Mouse (Mus musculus): ENCODE measurements around the gene Olfr750. TPM values are rescaled to one million over a fixed set of nuclear protein-coding genes. Genes with fewer than 3 reads are reported as not detected.

Olfr750 gene
- polyA plus RNA-seq, 1 experiment from 2014 or later: not detected

- no peak overlapping the region for H3K4me3 ChIP-seq
- no peaks in the 10 kb centered on the region for H3K36me3 ChIP-seq
- H3K4me1 ChIP-seq: no peaks in the 10 kb centered on the region
- H3K4me2 ChIP-seq (replicated peaks): no peak overlapping the region
- ATAC-seq (ENCODE audit: insufficient number of reproducible peaks, insufficient read depth, low FRiP score, low TSS enrichment): no peak
- H3K27ac ChIP-seq: no peak overlapping the region
- WGBS: 54% methylated on average over 5 of the region's 5 CpGs
- no peaks in the 10 kb centered on the region for H3K9me3 ChIP-seq
- no peak overlapping the region for H3K9ac ChIP-seq
- H3K27me3 ChIP-seq: no peaks in the 10 kb centered on the region
Measured at GRCm38 (mm10) chr14:51051941-51052340, 22.3 kb downstream of the Olfr750 start.

GRCm38 (mm10) chr14:51050063-51050462 is 24.2 kb downstream of the Olfr750 start, which contains the start of gene Rnase11:
Rnase11 (minus strand) TSS chr14:51050163.
- ATAC-seq (ENCODE audit: insufficient number of reproducible peaks, insufficient read depth, low FRiP score, low TSS enrichment): no peak
- WGBS: 83% methylated on average over 2 of the region's 2 CpGs
- H3K9me3 ChIP-seq: no peaks in the 10 kb centered on the region
- H3K27ac ChIP-seq: no peak within 1 kb of the TSS
- no peak within 1 kb of the TSS for H3K4me2 ChIP-seq (replicated peaks)
- H3K4me3 ChIP-seq: no peak within 1 kb of the TSS
- no peaks in the 10 kb centered on the region for H3K4me1 ChIP-seq
- H3K27me3 ChIP-seq: no peaks in the 10 kb centered on the region
- no peak within 1 kb of the TSS for H3K9ac ChIP-seq
- no peaks in the 10 kb centered on the region for H3K36me3 ChIP-seq

- Histone ChIP-seq H3K27ac (no peak overlapping the region), H3K9me3 (no peaks in the 10 kb centered on the region), H3K27me3 (no peaks in the 10 kb centered on the region), H3K4me3 (no peak overlapping the region), H3K9ac (no peak overlapping the region), H3K4me2 (replicated peaks) (no peak overlapping the region), H3K36me3 (no peaks in the 10 kb centered on the region), H3K4me1 (no peaks in the 10 kb centered on the region)
- ATAC-seq (ENCODE audit: insufficient number of reproducible peaks, insufficient read depth, low FRiP score, low TSS enrichment): no peak
- WGBS: 34% methylated on average over 5 of the region's 5 CpGs
Measured at GRCm38 (mm10) chr14:51047846-51048245, 26.4 kb downstream of the Olfr750 start.

GRCm38 (mm10) chr14:51041769-51042168 is 32.5 kb downstream of the Olfr750 start, which contains the start of gene Rnase9:
Rnase9 (minus strand) TSS chr14:51041869.
- no peak within 1 kb of the TSS for H3K4me3 ChIP-seq
- H3K4me2 ChIP-seq (replicated peaks): no peak within 1 kb of the TSS
- H3K27me3 ChIP-seq: no peaks in the 10 kb centered on the region
- no peaks in the 10 kb centered on the region for H3K36me3 ChIP-seq
- no peaks in the 10 kb centered on the region for H3K9me3 ChIP-seq
- no peak within 1 kb of the TSS for H3K9ac ChIP-seq
- no peaks in the 10 kb centered on the region for H3K4me1 ChIP-seq
- H3K27ac ChIP-seq: no peak within 1 kb of the TSS
- ATAC-seq (ENCODE audit: insufficient number of reproducible peaks, insufficient read depth, low FRiP score, low TSS enrichment): no peak
- 80% methylated on average over 6 of the region's 6 CpGs for WGBS

GRCm38 (mm10) chr14:51036214-51036613 is 38.0 kb downstream of the Olfr750 start:
- H3K27ac ChIP-seq: no peak overlapping the region
- H3K36me3 ChIP-seq: no peaks in the 10 kb centered on the region
- 83% methylated on average over 4 of the region's 4 CpGs for WGBS
- H3K4me2 ChIP-seq (replicated peaks): no peak overlapping the region
- H3K9me3 ChIP-seq: no peaks in the 10 kb centered on the region
- no peak overlapping the region for H3K9ac ChIP-seq
- no peaks in the 10 kb centered on the region for H3K27me3 ChIP-seq
- no peak overlapping the region for H3K4me3 ChIP-seq
- ATAC-seq (ENCODE audit: insufficient number of reproducible peaks, insufficient read depth, low FRiP score, low TSS enrichment): no peak
- H3K4me1 ChIP-seq: no peaks in the 10 kb centered on the region

GRCm38 (mm10) chr14:51035206-51035605 is 39.0 kb downstream of the Olfr750 start:
- H3K4me2 ChIP-seq (replicated peaks): no peak overlapping the region
- H3K4me3 ChIP-seq: no peak overlapping the region
- H3K27me3 ChIP-seq: no peaks in the 10 kb centered on the region
- no peak overlapping the region for H3K27ac ChIP-seq
- H3K9ac ChIP-seq: no peak overlapping the region
- no peaks in the 10 kb centered on the region for H3K36me3 ChIP-seq
- no peaks in the 10 kb centered on the region for H3K9me3 ChIP-seq
- ATAC-seq (ENCODE audit: insufficient number of reproducible peaks, insufficient read depth, low FRiP score, low TSS enrichment): no peak
- 28% methylated on average over 1 of the region's 1 CpGs for whole genome bisulfite sequencing
- no peaks in the 10 kb centered on the region for H3K4me1 ChIP-seq

GRCm38 (mm10) chr14:51027387-51028155 is 46.7 kb downstream of the Olfr750 start:
- Histone ChIP-seq H3K27ac (no peak overlapping the region), H3K9me3 (no peaks in the 10 kb centered on the region), H3K9ac (no peak overlapping the region), H3K27me3 (no peaks in the 10 kb centered on the region), H3K36me3 (no peaks in the 10 kb centered on the region), H3K4me3 (no peak overlapping the region), H3K4me2 (replicated peaks) (no peak overlapping the region), H3K4me1 (no peaks in the 10 kb centered on the region)
- no peak for ATAC-seq (ENCODE audit: insufficient number of reproducible peaks, insufficient read depth, low FRiP score, low TSS enrichment)
- 53% methylated on average over 3 of the region's 3 CpGs for WGBS

GRCm38 (mm10) chr14:51026391-51027133 is 47.7 kb downstream of the Olfr750 start:
- Histone ChIP-seq H3K27me3 (no peaks in the 10 kb centered on the region), H3K4me3 (no peak overlapping the region), H3K4me1 (no peaks in the 10 kb centered on the region), H3K4me2 (replicated peaks) (no peak overlapping the region), H3K27ac (no peak overlapping the region), H3K36me3 (no peaks in the 10 kb centered on the region), H3K9me3 (no peaks in the 10 kb centered on the region), H3K9ac (no peak overlapping the region)
- no peak for ATAC-seq (ENCODE audit: insufficient number of reproducible peaks, insufficient read depth, low FRiP score, low TSS enrichment)
- 40% methylated on average over 5 of the region's 5 CpGs for WGBS

- Histone ChIP-seq H3K4me3 (no peak overlapping the region), H3K4me2 (replicated peaks) (no peak overlapping the region), H3K4me1 (no peaks in the 10 kb centered on the region), H3K27ac (no peak overlapping the region), H3K9ac (no peak overlapping the region), H3K36me3 (no peaks in the 10 kb centered on the region), H3K27me3 (no peaks in the 10 kb centered on the region), H3K9me3 (no peaks in the 10 kb centered on the region)
- no peak for ATAC-seq (ENCODE audit: insufficient number of reproducible peaks, insufficient read depth, low FRiP score, low TSS enrichment)
- WGBS: 79% methylated on average over 1 of the region's 1 CpGs
Measured at GRCm38 (mm10) chr14:51024820-51025219, 49.4 kb downstream of the Olfr750 start.

- WGBS: 78% methylated on average over 4 of the region's 4 CpGs
- Histone ChIP-seq H3K4me1 (no peaks in the 10 kb centered on the region), H3K9me3 (no peaks in the 10 kb centered on the region), H3K27me3 (no peaks in the 10 kb centered on the region), H3K4me3 (no peak overlapping the region), H3K36me3 (no peaks in the 10 kb centered on the region), H3K9ac (no peak overlapping the region), H3K4me2 (replicated peaks) (no peak overlapping the region), H3K27ac (no peak overlapping the region)
- no peak for ATAC-seq (ENCODE audit: insufficient number of reproducible peaks, insufficient read depth, low FRiP score, low TSS enrichment)
Measured at GRCm38 (mm10) chr14:51023457-51023856, 50.8 kb downstream of the Olfr750 start.

- Histone ChIP-seq H3K27ac (no peak overlapping the region), H3K4me2 (replicated peaks) (no peak overlapping the region), H3K9ac (no peak overlapping the region), H3K9me3 (no peaks in the 10 kb centered on the region), H3K27me3 (no peaks in the 10 kb centered on the region), H3K4me3 (no peak overlapping the region), H3K4me1 (no peaks in the 10 kb centered on the region), H3K36me3 (no peaks in the 10 kb centered on the region)
- WGBS: 55% methylated on average over 3 of the region's 3 CpGs
- no peak for ATAC-seq (ENCODE audit: insufficient number of reproducible peaks, insufficient read depth, low FRiP score, low TSS enrichment)
Measured at GRCm38 (mm10) chr14:51017256-51017655, 57.0 kb downstream of the Olfr750 start.
